Mouse (Mus musculus): ENCODE measurements at regions not wholly inside any gene's neighbourhood (a gene's known extent, or its start where the extent isn't known, plus 50 kb on each side); places are given as distances from the start of the nearest gene placed in this dataset.

DNA sequence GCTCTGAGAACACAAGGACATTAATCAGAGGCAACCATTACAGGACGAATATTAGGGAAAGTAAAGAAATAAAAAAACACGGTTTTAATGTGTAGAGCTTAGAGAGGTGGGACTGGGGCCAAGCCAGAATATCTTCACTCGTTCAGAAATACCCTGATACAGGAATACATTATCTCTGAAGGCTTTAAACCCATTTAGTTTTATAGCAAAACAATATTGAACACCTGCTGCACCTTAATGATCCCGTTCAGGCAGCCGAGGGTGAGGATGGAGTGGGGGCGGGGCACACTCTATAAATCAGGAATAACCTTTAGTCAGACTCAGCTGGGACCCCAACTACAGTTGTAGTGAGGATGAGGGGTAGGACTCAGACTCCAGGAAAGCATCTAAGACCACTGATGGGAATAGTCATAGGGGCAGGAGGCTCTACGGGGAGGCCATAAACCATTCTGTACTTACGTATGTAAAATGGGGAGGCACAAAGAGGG, 508.0 kb upstream of the Adam5 start:
- DNase-seq (ENCODE audit: low read depth, low spot score): no peak

DNA sequence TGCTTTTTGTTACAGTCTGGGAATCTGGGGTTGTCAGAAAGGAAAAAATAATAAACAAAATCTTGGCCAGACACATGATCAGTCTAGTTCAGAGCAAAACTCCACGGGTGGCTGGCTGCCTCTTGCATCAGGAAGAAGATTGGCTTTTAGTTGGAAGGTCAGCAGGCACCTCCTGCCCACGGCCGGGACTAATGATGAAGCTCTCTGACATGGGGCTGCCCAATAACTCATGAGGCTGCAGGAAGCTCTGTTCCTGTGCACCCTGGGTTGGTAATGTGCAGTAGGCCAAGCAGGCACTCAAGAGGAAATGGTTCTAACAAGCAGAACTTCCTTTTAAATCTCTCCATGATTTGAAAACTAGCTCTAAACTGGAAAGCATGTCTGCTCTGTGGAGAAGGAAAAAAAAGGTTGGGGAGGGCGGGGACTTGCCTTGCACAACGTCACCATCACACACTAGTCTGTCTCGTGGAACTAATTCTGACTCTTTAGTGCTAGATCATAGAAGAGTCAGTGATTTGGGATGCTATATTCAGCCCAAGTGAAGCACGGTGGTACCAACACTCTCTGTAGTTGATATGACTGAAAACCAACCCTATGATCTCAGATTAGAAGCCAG, 507.1 kb upstream of the Adam5 start:
- DNase-seq (ENCODE audit: low read depth, low spot score): no peak

DNA sequence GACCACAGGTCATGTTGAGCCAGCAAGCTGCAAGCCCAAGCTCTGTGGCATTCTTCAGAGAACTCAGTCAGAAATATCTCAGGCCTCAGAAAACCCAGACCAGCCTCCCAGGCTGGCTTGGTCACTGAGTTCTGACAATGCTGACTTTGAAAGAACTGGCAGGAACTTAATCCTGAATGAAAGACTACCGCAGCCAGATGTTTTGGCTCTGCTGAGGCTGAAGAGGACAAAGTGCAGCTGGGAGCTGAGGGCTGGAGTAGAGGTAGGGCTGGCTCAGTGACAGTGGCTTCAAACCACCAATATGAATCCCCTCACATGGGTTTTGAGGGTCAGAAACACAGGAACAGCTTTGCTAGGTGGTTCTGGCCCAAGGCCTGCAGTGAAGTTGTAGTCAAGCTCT, 505.6 kb upstream of the Adam5 start:
- no peak for DNase-seq (ENCODE audit: low read depth, low spot score)

DNA sequence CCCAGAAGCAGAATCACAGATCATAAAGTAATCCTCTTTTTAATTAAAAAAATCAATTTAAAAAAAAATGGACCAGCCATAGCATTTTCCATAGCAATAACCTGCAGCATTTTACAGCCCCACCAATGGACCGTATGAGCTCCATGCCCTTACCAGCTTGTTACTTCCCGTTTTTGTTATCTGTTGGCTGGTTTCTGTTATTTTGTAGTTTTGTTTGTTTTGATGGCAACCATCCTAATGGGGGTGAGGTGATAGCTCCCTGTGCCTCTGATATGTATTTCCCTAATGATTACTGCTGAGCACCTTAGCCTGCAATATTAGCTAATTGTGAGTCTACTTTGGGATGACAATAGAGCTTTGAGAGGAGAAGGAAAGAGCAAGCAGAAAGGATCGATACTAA, 504.1 kb upstream of the Adam5 start:
- no peak for DNase-seq (ENCODE audit: low read depth, low spot score)

GRCm38 (mm10) chr8:25326930-25327329, 502.8 kb upstream of the Adam5 start:
- no peak for DNase-seq (ENCODE audit: low read depth, low spot score)

DNA sequence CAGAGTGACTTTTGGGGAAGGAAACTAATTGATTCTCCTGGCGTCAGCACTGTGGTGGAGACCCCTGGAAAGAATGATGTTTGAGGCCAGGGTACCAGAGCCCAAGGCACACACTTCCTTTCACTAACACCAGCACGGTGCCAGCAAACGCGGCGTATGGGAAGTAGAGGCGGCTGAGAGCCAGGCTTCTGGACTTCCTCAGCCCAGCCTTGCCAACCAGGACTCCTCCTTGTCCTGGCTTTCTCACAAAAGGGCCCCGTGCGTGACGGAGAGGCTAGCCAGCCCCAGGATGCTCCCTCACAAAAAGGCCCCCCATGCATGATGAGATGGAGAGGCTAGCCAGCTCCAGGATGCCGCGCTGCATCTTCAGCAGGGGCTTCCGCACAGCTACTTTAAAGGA, 502.1 kb upstream of the Adam5 start:
- peak; percentile 4 for DNase-seq (ENCODE audit: low read depth, low spot score)

GRCm38 (mm10) chr8:25324731-25325130, 500.6 kb upstream of the Adam5 start:
- DNase-seq (ENCODE audit: low read depth, low spot score): no peak

DNA sequence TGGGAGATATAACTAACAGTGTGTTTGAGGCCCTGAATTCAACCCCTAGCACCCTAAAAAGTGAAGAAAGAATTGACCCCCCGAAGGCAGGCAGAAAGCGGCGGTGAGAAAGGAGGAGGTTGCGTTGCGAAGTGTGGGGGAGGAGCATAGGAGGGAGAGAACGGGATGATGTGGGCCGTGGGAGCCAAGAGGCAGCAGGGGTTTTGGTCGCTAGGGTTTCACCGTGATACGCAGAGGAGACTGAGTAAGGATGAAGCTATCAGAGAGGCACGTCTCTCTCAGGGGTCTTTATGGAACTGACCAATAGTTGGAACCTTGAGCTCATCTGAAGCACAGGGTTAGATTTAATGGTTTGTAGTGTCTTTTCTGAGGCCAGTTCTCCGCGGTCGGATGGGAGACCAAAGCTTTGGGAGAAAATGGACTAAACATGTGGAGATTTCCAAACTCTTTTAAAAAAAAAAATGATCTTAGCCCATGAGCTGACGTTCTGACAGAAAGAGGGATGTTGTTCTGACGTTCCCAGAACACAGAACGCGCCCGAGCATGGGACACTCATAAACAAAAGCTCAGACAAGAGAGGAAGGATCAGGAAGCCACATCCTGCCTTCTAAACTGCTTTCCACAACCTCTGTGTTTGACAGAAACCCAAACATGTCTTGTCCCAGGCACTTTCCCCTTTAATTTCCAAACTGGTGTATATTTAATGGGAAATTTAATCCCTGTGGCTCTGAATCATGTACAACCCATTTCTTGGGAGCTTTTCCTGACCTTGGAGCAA, 499.7 kb upstream of the Adam5 start:
- no peak for DNase-seq (ENCODE audit: low read depth, low spot score)

- no peak for DNase-seq (ENCODE audit: low read depth, low spot score)
Observed at GRCm38 (mm10) chr8:25316383-25316782, 492.2 kb upstream of the Adam5 start.

DNA sequence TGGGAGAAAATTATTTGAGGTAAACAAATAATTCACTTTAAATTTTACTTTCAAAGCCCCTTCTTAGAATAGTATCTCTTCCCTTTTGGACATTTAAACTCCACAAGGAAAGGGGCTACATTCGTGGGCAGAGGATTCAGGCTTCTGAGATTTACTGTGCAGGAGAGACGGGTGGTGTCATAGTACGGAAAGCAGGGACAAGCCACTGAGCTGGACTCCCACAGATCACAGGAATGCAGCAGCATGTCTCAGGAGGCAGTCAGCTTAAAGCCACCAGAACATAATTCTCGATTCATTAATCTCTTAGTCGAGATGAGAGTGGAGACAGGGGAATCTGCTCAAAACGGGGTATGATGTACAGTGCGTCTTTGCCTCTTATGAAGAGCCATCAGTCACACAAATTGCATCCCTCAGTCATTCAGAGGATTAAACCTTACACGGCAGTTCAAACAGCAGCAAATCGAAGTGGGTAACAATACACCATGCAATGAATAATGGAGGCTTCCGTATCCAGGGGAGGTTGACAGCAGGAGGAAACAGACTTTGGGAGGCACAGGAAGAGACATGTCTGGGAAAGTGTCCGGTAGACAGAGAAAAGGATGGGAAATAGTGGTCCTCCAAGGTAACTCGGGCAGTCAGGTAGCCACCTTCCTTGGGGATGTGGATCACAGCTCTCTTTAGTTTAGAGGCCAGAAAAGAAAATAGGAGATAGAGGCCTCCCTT, 487.8 kb upstream of the Adam5 start:
- no peak for DNase-seq (ENCODE audit: low read depth, low spot score)

GRCm38 (mm10) chr8:25307956-25308355, 483.8 kb upstream of the Adam5 start:
- no peak for DNase-seq (ENCODE audit: low read depth, low spot score)

- DNase-seq (ENCODE audit: low read depth, low spot score): no peak
Observed at GRCm38 (mm10) chr8:25307511-25307910, 483.3 kb upstream of the Adam5 start.

- no peak for DNase-seq (ENCODE audit: low read depth, low spot score)
Observed at GRCm38 (mm10) chr8:25306769-25307491, 482.8 kb upstream of the Adam5 start.
